Mouse (Mus musculus) hindbrain, embryonic 14.5 days (tissue): Measurements from ENCODE around the gene Dmbx1. TPM values are rescaled to one million over a fixed set of nuclear protein-coding genes. Genes with fewer than 3 reads are reported as not detected.

Experiments used
- ATAC-seq: fragments of 200-750 bp; cut with Nextera tagmentation; 2 replicates; pipeline ENCODE4 v1.8.0; 2017; ENCODE audit warnings: moderate number of reproducible peaks, mild to moderate bottlenecking, moderate TSS enrichment, moderate library complexity; ENCODE audit not compliant: low FRiP score
- DNase-seq: peaks from one replicate; pipeline ENCODE4 v3.0.0-alpha.2; 2015; ENCODE audit warnings: low spot score
- H3K27ac ChIP-seq: fragments of 300-500 bp; sonication (generic); 2 replicates; pipeline ENCODE4 v1.5.1; 2014; ENCODE audit warnings: mild to moderate bottlenecking, moderate library complexity
- H3K27me3 ChIP-seq: fragments of 300-500 bp; sonication (generic); 2 replicates; pipeline ENCODE4 v1.6.1; 2014; ENCODE audit warnings: mild to moderate bottlenecking, low read length, mixed read lengths; ENCODE audit not compliant: control insufficient read depth, insufficient read depth
- H3K36me3 ChIP-seq: fragments of 300-500 bp; sonication (generic); replicated peaks from 2 replicates; pipeline ENCODE4 v1.6.1; 2014; ENCODE audit not compliant: control insufficient read depth, insufficient read depth
- H3K4me1 ChIP-seq: fragments of 300-500 bp; sonication (generic); replicated peaks from 2 replicates; pipeline ENCODE4 v1.6.1; 2014; ENCODE audit warnings: antibody characterized with exemption, low read length, mixed read lengths; ENCODE audit not compliant: control insufficient read depth, insufficient read depth
- H3K4me2 ChIP-seq: fragments of 300-500 bp; sonication (generic); replicated peaks from 2 replicates; pipeline ENCODE4 v1.6.1; 2014; ENCODE audit warnings: mild to moderate bottlenecking, moderate library complexity
- H3K4me3 ChIP-seq: fragments of 300-500 bp; sonication (generic); replicated peaks from 2 replicates; pipeline ENCODE4 v1.5.1; 2014; ENCODE audit warnings: mild to moderate bottlenecking, low read length
- H3K9ac ChIP-seq: fragments of 300-500 bp; sonication (generic); 2 replicates; pipeline ENCODE4 v1.6.1; 2014
- H3K9me3 ChIP-seq: fragments of 300-500 bp; sonication (generic); 2 replicates; pipeline ENCODE4 v1.6.1; 2016; ENCODE audit warnings: low read length; ENCODE audit not compliant: control insufficient read depth
- WGBS: fragments of 180-500 bp; shearing (Covaris S2); extraction: QIAGEN DNeasy Blood & Tissue Kit; methylation state at CpG from one replicate; pipeline ENCODE4 v1.1.7; 2014; 5-methylcytosine and 5-hydroxymethylcytosine counted together
- polyA plus RNA-seq: library from polyadenylated mRNA; unstranded; fragments of >200 nt; fragmentation: Nextera tagmentation; extraction: Ambion mirVana; gene quantifications from 2 replicates; pipeline ENCODE4 v1.2.1, GENCODE M21; 2014

Dmbx1 gene
- 2.7 and 3.3 TPM in 2 replicates for polyA plus RNA-seq

- H3K4me2 ChIP-seq = peak within 1 kb of the TSS; percentile 48
- DNase-seq (no peak), ATAC-seq (no peak)
- H3K27ac ChIP-seq = no peak within 1 kb of the TSS
- peaks cover 15% of the 10 kb centered on the region; the same call in 1 of the 2 replicates for H3K4me1 ChIP-seq
- H3K9me3 ChIP-seq = no peaks in the 10 kb centered on the region
- peak within 1 kb of the TSS; percentile 20 for H3K4me3 ChIP-seq
- no peaks in the 10 kb centered on the region for H3K36me3 ChIP-seq
- under 1% methylated on average over 67 of the region's 71 CpGs for WGBS
- H3K27me3 ChIP-seq = peaks cover 92% of the 10 kb centered on the region
- H3K9ac ChIP-seq = no peak within 1 kb of the TSS; the same call in 1 of the 2 replicates
Observed at GRCm38 (mm10) chr4:115939295-115940102, at the start of gene Dmbx1. Dmbx1 (minus strand) TSS chr4:115939926.

GRCm38 (mm10) chr4:115989382-115989781 is 49.7 kb upstream of the Dmbx1 start:
- WGBS = 80% methylated on average over 7 of the region's 7 CpGs

GRCm38 (mm10) chr4:115987858-115988530 is 48.3 kb upstream of the Dmbx1 start:
- ATAC-seq = no peak

More at GRCm38 (mm10) chr4:115989382-115989781, 49.7 kb upstream of the Dmbx1 start:
- Histone ChIP-seq H3K9ac (no peak overlapping the region), H3K27ac (no peak overlapping the region), H3K4me1 (no peaks in the 10 kb centered on the region), H3K4me3 (no peak overlapping the region), H3K4me2 (no peak overlapping the region), H3K27me3 (peaks cover 18% of the 10 kb centered on the region), H3K36me3 (no peaks in the 10 kb centered on the region), H3K9me3 (no peaks in the 10 kb centered on the region)
- ATAC-seq (no peak), DNase-seq (no peak)

GRCm38 (mm10) chr4:115987436-115987835 is 47.7 kb upstream of the Dmbx1 start:
- no peaks in the 10 kb centered on the region for H3K9me3 ChIP-seq
- ATAC-seq = no peak
- no peaks in the 10 kb centered on the region for H3K4me1 ChIP-seq
- no peak overlapping the region for H3K9ac ChIP-seq
- H3K36me3 ChIP-seq = no peaks in the 10 kb centered on the region
- 90% methylated on average over 1 of the region's 1 CpGs for WGBS
- H3K27ac ChIP-seq = no peak overlapping the region
- no peak for DNase-seq
- H3K4me3 ChIP-seq = no peak overlapping the region
- H3K4me2 ChIP-seq = no peak overlapping the region
- H3K27me3 ChIP-seq = peaks cover 30% of the 10 kb centered on the region

More at GRCm38 (mm10) chr4:115987858-115988530, 48.3 kb upstream of the Dmbx1 start:
- no peaks in the 10 kb centered on the region for H3K9me3 ChIP-seq
- H3K27ac ChIP-seq = no peak overlapping the region
- H3K9ac ChIP-seq = no peak overlapping the region
- no peaks in the 10 kb centered on the region for H3K4me1 ChIP-seq
- WGBS = 81% methylated on average over 5 of the region's 5 CpGs
- peaks cover 29% of the 10 kb centered on the region for H3K27me3 ChIP-seq
- no peak overlapping the region for H3K4me2 ChIP-seq
- DNase-seq = no peak
- no peaks in the 10 kb centered on the region for H3K36me3 ChIP-seq
- H3K4me3 ChIP-seq = no peak overlapping the region

- H3K4me2 ChIP-seq = no peak overlapping the region
- H3K9ac ChIP-seq = no peak overlapping the region
- no peaks in the 10 kb centered on the region for H3K36me3 ChIP-seq
- ATAC-seq (no peak), DNase-seq (no peak)
- no peaks in the 10 kb centered on the region; the same call in 1 of the 2 replicates for H3K4me1 ChIP-seq
- no peak overlapping the region for H3K4me3 ChIP-seq
- H3K9me3 ChIP-seq = no peaks in the 10 kb centered on the region
- H3K27me3 ChIP-seq = peaks cover 51% of the 10 kb centered on the region
- 45% methylated on average over 8 of the region's 8 CpGs for WGBS
- H3K27ac ChIP-seq = no peak overlapping the region
Observed at GRCm38 (mm10) chr4:115984967-115985366, 45.2 kb upstream of the Dmbx1 start.

- peaks cover 7% of the 10 kb centered on the region; the same call in 1 of the 2 replicates for H3K4me1 ChIP-seq
- no peaks in the 10 kb centered on the region for H3K9me3 ChIP-seq
- H3K36me3 ChIP-seq = no peaks in the 10 kb centered on the region
- H3K27ac ChIP-seq = no peak overlapping the region
- ATAC-seq (peak; percentile 35; the same call in 1 of the 2 replicates), DNase-seq (peak; percentile 93)
- H3K4me3 ChIP-seq = no peak overlapping the region
- WGBS = 3% methylated on average over 13 of the region's 13 CpGs
- no peak overlapping the region for H3K9ac ChIP-seq
- H3K27me3 ChIP-seq = peaks cover 60% of the 10 kb centered on the region
- H3K4me2 ChIP-seq = no peak overlapping the region
Observed at GRCm38 (mm10) chr4:115984111-115984510, 44.4 kb upstream of the Dmbx1 start.

GRCm38 (mm10) chr4:115980676-115981075 is 41.0 kb upstream of the Dmbx1 start:
- ATAC-seq = peak; percentile 51; the same call in 1 of the 2 replicates
- DNase-seq = peak; percentile 93
- Histone ChIP-seq H3K4me3 (no peak overlapping the region), H3K27ac (no peak overlapping the region), H3K36me3 (no peaks in the 10 kb centered on the region), H3K4me1 (peaks cover 8% of the 10 kb centered on the region; the same call in 1 of the 2 replicates), H3K4me2 (no peak overlapping the region), H3K9ac (no peak overlapping the region), H3K9me3 (no peaks in the 10 kb centered on the region), H3K27me3 (peaks cover 84% of the 10 kb centered on the region)
- under 1% methylated on average over 8 of the region's 8 CpGs for WGBS

GRCm38 (mm10) chr4:115979437-115979836 is 39.7 kb upstream of the Dmbx1 start:
- ATAC-seq (peak; percentile 46), DNase-seq (no peak)
- peak overlapping the region; percentile 31 for H3K4me3 ChIP-seq
- peak overlapping the region; percentile 49 for H3K9ac ChIP-seq
- H3K4me2 ChIP-seq = peak overlapping the region; percentile 64
- H3K9me3 ChIP-seq = no peaks in the 10 kb centered on the region
- no peaks in the 10 kb centered on the region for H3K36me3 ChIP-seq
- peaks cover 8% of the 10 kb centered on the region; the same call in 1 of the 2 replicates for H3K4me1 ChIP-seq
- peaks cover 84% of the 10 kb centered on the region for H3K27me3 ChIP-seq
- under 1% methylated on average over 39 of the region's 39 CpGs for WGBS
- H3K27ac ChIP-seq = no peak overlapping the region

GRCm38 (mm10) chr4:115978911-115979310 is 39.2 kb upstream of the Dmbx1 start:
- peak overlapping the region; percentile 31 for H3K4me3 ChIP-seq
- ATAC-seq = no peak
- H3K36me3 ChIP-seq = no peaks in the 10 kb centered on the region
- peaks cover 86% of the 10 kb centered on the region for H3K27me3 ChIP-seq
- no peak overlapping the region; the same call in 1 of the 2 replicates for H3K9ac ChIP-seq
- peak overlapping the region; percentile 64 for H3K4me2 ChIP-seq
- DNase-seq = no peak
- whole genome bisulfite sequencing = 8% methylated on average over 4 of the region's 4 CpGs
- no peaks in the 10 kb centered on the region for H3K9me3 ChIP-seq
- H3K4me1 ChIP-seq = peaks cover 8% of the 10 kb centered on the region; the same call in 1 of the 2 replicates
- H3K27ac ChIP-seq = no peak overlapping the region
